14 mouse cellular contexts compared by ENCODE assay signal in genomic region chr11:78172748-78173383, GRCm38 (mm10). TPM values are rescaled to one million over a fixed set of nuclear protein-coding genes. Genes with fewer than 3 reads are reported as not detected.
A peak's percentile ranks its signal among the peaks of the same experiment; 100 is the strongest.
DNase-seq lines count a peak whose midpoint lies in the region; ATAC-seq and TF ChIP-seq lines count a peak whose summit lies in the region.
"Had no signal": no experiment of that assay in that cellular context is flagged by ENCODE, and none has a peak within 500 bp of the region (broad histone marks: within the 10 kb centered on the region; RNA-seq: fewer than 3 reads in every experiment).

No protein-coding gene starts in this region.

- no peaks in the 10 kb centered on the region for H3K9me3 ChIP-seq in embryonic facial prominence, embryonic 12.5 days
- H3K9me3 ChIP-seq in embryonic facial prominence, embryonic 10.5 days, result no peaks in the 10 kb centered on the region
- H3K9me3 ChIP-seq in E14TG2a.4 (ENCODE audit: low read length), result no peaks in the 10 kb centered on the region
- H3K9me3 ChIP-seq: kidney, embryonic 15.5 days had no signal

- no peaks in the 10 kb centered on the region for H3K27me3 ChIP-seq in embryonic facial prominence, embryonic 12.5 days
- H3K27me3 ChIP-seq in embryonic facial prominence, embryonic 10.5 days (replicated peaks; ENCODE audit: low read depth, poor library complexity, severe bottlenecking), result peaks cover under 1% of the 10 kb centered on the region; the same call in 1 of the 2 replicates
- H3K27me3 ChIP-seq in E14TG2a.4 (ENCODE audit: insufficient read depth, low read length), result no peaks in the 10 kb centered on the region
- H3K27me3 ChIP-seq: kidney, embryonic 15.5 days had no signal

- ATAC-seq in embryonic facial prominence, embryonic 12.5 days (ENCODE audit: insufficient number of reproducible peaks, insufficient read depth, low FRiP score, low TSS enrichment), result no peak
- ATAC-seq: midbrain, embryonic 16.5 days had no signal

- H3K27ac ChIP-seq in embryonic facial prominence, embryonic 12.5 days, result no peak overlapping the region
- H3K27ac ChIP-seq in embryonic facial prominence, embryonic 10.5 days (replicated peaks), result no peak overlapping the region
- H3K27ac ChIP-seq: kidney, embryonic 15.5 days had no signal

- peaks cover 6% of the 10 kb centered on the region for H3K4me1 ChIP-seq in embryonic facial prominence, embryonic 12.5 days
- H3K4me1 ChIP-seq in embryonic facial prominence, embryonic 10.5 days, result peaks cover 34% of the 10 kb centered on the region
- H3K4me1 ChIP-seq in E14TG2a.4 (replicated peaks; ENCODE audit: low read depth, low read length), result peaks cover 85% of the 10 kb centered on the region

- TF ChIP-seq CTCF in E14TG2a.4 (conservative IDR thresholded peaks at IDR 0.05; ENCODE audit: low read length), result no peak

- 85% methylated on average over 19 of the region's 19 CpGs for WGBS in embryonic facial prominence, embryonic 12.5 days
- 88% methylated on average over 19 of the region's 19 CpGs for WGBS in embryonic facial prominence, embryonic 10.5 days

- H3K9ac ChIP-seq in embryonic facial prominence, embryonic 12.5 days, result peak overlapping the region; percentile 27; the same call in 1 of the 2 replicates
- H3K9ac ChIP-seq: kidney, embryonic 15.5 days had no signal

- H3K4me2 ChIP-seq in embryonic facial prominence, embryonic 12.5 days (replicated peaks), result no peak overlapping the region
- H3K4me2 ChIP-seq: heart, embryonic 11.5 days; kidney, embryonic 15.5 days had no signal

- no peak overlapping the region for H3K4me3 ChIP-seq in embryonic facial prominence, embryonic 12.5 days
- H3K4me3 ChIP-seq in embryonic facial prominence, embryonic 10.5 days, result no peak overlapping the region
- H3K4me3 ChIP-seq in E14TG2a.4 (replicated peaks; ENCODE audit: low read length), result peak overlapping the region; percentile 35
- H3K4me3 ChIP-seq: kidney, embryonic 15.5 days had no signal

- no peak for DNase-seq in embryonic facial prominence, embryonic 10.5 days (ENCODE audit: low spot score)
- peak; percentile 45 for DNase-seq in kidney, postnatal 10 days
- DNase-seq in kidney, adult 11 months, result no peak
- peak; percentile 32 for DNase-seq in ZHBTc4 (ENCODE audit: low read depth, low spot score)
- DNase-seq in right cerebral cortex, postnatal 14 days, result no peak
- DNase-seq: gastrocnemius, postnatal 36 days; left cerebral cortex, postnatal 4 days; retina, postnatal 1 day; thymus, adult 18-20 months had no signal

- H3K36me3 ChIP-seq in embryonic facial prominence, embryonic 12.5 days, result peaks cover 14% of the 10 kb centered on the region
- peaks cover 23% of the 10 kb centered on the region for H3K36me3 ChIP-seq in embryonic facial prominence, embryonic 10.5 days (replicated peaks)
- H3K36me3 ChIP-seq in E14TG2a.4 (ENCODE audit: insufficient read depth, low read length), result peaks cover 17% of the 10 kb centered on the region

RNA-seq across cellular contexts. Expression of gene Nek8, which starts 3.6 kb away (rescaled TPM):
- 17.5 and 18.9 TPM in 2 replicates for polyA plus RNA-seq in embryonic facial prominence, embryonic 12.5 days (2016; fragmentation: Nextera tagmentation; extraction: Ambion mirVana)
- polyA plus RNA-seq in embryonic facial prominence, embryonic 10.5 days (2016; fragmentation: Nextera tagmentation; extraction: Ambion mirVana), result 13.5 and 15.3 TPM in 2 replicates

RNA-seq across cellular contexts. Expression of gene Tlcd1, which starts 3.6 kb away (rescaled TPM):
- 13.5 and 14.2 TPM in 2 replicates for polyA plus RNA-seq in embryonic facial prominence, embryonic 12.5 days (2016; fragmentation: Nextera tagmentation; extraction: Ambion mirVana)
- polyA plus RNA-seq in embryonic facial prominence, embryonic 10.5 days (2016; fragmentation: Nextera tagmentation; extraction: Ambion mirVana), result 8.8 and 9.2 TPM in 2 replicates

RNA-seq across cellular contexts. Expression of gene Traf4, which starts 7.5 kb away (rescaled TPM):
- 119 and 122 TPM in 2 replicates for polyA plus RNA-seq in embryonic facial prominence, embryonic 12.5 days (2016; fragmentation: Nextera tagmentation; extraction: Ambion mirVana)
- polyA plus RNA-seq in embryonic facial prominence, embryonic 10.5 days (2016; fragmentation: Nextera tagmentation; extraction: Ambion mirVana), result 151 and 157 TPM in 2 replicates

RNA-seq across cellular contexts. Expression of gene Rpl23a, which starts 10.5 kb away (rescaled TPM):
- 1,221 and 1,230 TPM in 2 replicates for polyA plus RNA-seq in embryonic facial prominence, embryonic 12.5 days (2016; fragmentation: Nextera tagmentation; extraction: Ambion mirVana)
- 1,123 and 1,138 TPM in 2 replicates for polyA plus RNA-seq in embryonic facial prominence, embryonic 10.5 days (2016; fragmentation: Nextera tagmentation; extraction: Ambion mirVana)

RNA-seq across cellular contexts. Expression of gene Rab34, which starts 15.4 kb away (rescaled TPM):
- 164 and 181 TPM in 2 replicates for polyA plus RNA-seq in embryonic facial prominence, embryonic 12.5 days (2016; fragmentation: Nextera tagmentation; extraction: Ambion mirVana)
- 107 and 123 TPM in 2 replicates for polyA plus RNA-seq in embryonic facial prominence, embryonic 10.5 days (2016; fragmentation: Nextera tagmentation; extraction: Ambion mirVana)

Comparison
In these comparisons a context has a peak if more than half of its experiments do, and no peak if none do; other contexts are left out.
1. DNase-seq: peak in kidney, postnatal 10 days (single experiment) and ZHBTc4 (single experiment); none in embryonic facial prominence, embryonic 10.5 days (single experiment), kidney, adult 11 months (single experiment) and right cerebral cortex, postnatal 14 days (single experiment).